Mouse (Mus musculus) stomach, embryonic 16.5 days (tissue): Measurements from ENCODE around the gene Desi2. TPM values are rescaled to one million over a fixed set of nuclear protein-coding genes. Genes with fewer than 3 reads are reported as not detected.
"Not testable (repeated sequence)": the region's sequence is repeated elsewhere in the genome, so short reads cannot be mapped to it uniquely, and the experiment has no call there.

Experiments
- ATAC-seq: fragments of 200-750 bp; cut with Nextera tagmentation; 2 replicates; pipeline ENCODE4 v1.8.0; 2017; ENCODE audit warnings: moderate number of reproducible peaks, moderate TSS enrichment; ENCODE audit not compliant: insufficient read depth, low FRiP score
- H3K27ac ChIP-seq: fragments of 300-500 bp; sonication (generic); 2 replicates; pipeline ENCODE4 v1.5.1; 2014; ENCODE audit warnings: low read length
- H3K27me3 ChIP-seq: fragments of 300-500 bp; sonication (generic); 2 replicates; pipeline ENCODE4 v1.6.1; 2014; ENCODE audit warnings: low read length, control low read depth, mixed read lengths; ENCODE audit not compliant: control insufficient read depth, insufficient read depth
- H3K36me3 ChIP-seq: fragments of 300-500 bp; sonication (generic); 2 replicates; pipeline ENCODE4 v1.6.1; 2014; ENCODE audit warnings: low read length; ENCODE audit not compliant: control insufficient read depth, insufficient read depth
- H3K4me1 ChIP-seq: fragments of 300-500 bp; sonication (generic); 2 replicates; pipeline ENCODE4 v1.6.1; 2014; ENCODE audit warnings: low read length, control low read depth, mixed read lengths; ENCODE audit not compliant: control insufficient read depth, insufficient read depth
- H3K4me2 ChIP-seq: fragments of 300-500 bp; sonication (generic); 2 replicates; pipeline ENCODE4 v1.6.1; 2014; ENCODE audit warnings: low read depth, low read length, mixed read lengths
- H3K4me3 ChIP-seq: fragments of 300-500 bp; sonication (generic); replicated peaks from 2 replicates; pipeline ENCODE4 v1.5.1; 2014; ENCODE audit warnings: mild to moderate bottlenecking, low read length
- H3K9ac ChIP-seq: fragments of 300-500 bp; sonication (generic); 2 replicates; pipeline ENCODE4 v1.6.1; 2014; ENCODE audit warnings: low read length
- H3K9me3 ChIP-seq: fragments of 300-500 bp; sonication (generic); replicated peaks from 2 replicates; pipeline ENCODE4 v1.6.1; 2016; ENCODE audit warnings: low read length, control low read depth; ENCODE audit not compliant: control insufficient read depth
- WGBS: fragments of 180-500 bp; shearing (Covaris S2); extraction: QIAGEN DNeasy Blood & Tissue Kit; methylation state at CpG from one replicate; pipeline ENCODE4 v1.1.7; 2014; 5-methylcytosine and 5-hydroxymethylcytosine counted together
- polyA plus RNA-seq: library from polyadenylated mRNA; unstranded; fragments of >200 nt; fragmentation: Nextera tagmentation; extraction: Ambion mirVana; gene quantifications from 2 replicates; pipeline ENCODE4 v1.2.1, GENCODE M21; 2015

The Desi2 gene
- polyA plus RNA-seq, 1 experiment from 2014 or later: 18.2 TPM

DNA sequence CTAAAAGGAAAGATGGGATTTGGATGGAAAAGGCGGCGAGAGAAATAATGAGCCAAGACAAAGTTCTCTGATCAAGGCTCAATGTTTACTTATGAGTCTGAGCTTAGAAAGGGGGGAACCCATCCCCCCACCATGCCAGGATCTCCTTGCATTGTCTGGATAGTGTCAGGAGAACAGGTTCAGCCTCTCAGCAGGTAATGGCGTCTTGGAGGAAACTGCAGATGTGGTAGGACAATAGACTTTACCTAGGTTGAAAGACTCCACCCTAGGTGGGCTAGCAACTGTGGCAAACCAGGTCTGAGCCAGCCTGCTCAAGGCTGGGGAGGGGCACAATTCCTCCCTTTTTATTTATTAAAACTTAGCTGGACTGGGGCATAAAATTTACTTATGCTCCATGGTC, 96.1 kb downstream of the Desi2 start:
- H3K36me3 ChIP-seq, H3K4me2 ChIP-seq, H3K27me3 ChIP-seq, H3K9ac ChIP-seq, H3K4me3 ChIP-seq, H3K27ac ChIP-seq, H3K9me3 ChIP-seq, H3K4me1 ChIP-seq, ATAC-seq: not testable (repeated sequence)
- WGBS: 80% methylated on average over 3 of the region's 3 CpGs

DNA sequence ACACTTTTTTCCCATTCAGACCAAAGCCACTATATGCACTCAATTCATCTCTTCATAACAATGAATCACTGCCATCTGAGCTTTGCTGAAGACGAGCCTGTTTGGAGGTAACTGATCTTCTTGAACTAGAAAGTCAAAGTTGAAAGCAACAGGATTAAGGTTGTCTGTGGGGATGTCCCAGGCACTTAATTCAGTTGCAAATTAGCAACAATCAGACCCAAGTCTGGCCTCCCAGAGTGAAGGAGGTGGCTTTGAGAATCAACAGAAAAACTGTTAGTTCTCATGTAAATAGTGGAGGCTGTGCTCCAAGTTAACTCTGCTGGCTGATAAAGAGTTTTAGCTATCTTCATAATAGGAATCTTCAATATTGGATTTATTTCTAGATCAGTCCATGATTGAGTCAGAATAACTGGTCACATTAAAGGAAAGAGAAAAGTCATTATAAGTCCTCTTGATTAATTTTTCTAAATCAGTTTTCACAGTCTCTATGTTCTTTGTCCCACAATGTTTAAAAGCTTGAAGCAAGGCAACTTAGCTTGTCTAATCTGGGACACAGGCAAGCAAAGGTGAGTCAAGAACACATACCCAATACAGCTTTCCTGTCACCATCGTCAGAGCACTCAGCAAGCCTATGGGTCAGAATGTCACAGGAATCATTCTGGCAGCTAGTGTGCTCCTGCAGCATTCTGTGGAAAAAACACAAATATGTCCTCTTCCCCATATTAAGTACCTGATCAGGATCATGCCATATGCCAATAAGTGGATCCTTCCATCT, 96.9 kb downstream of the Desi2 start:
- no peak for ATAC-seq
- WGBS: 69% methylated on average over 2 of the region's 2 CpGs
- no peaks in the 10 kb centered on the region for H3K9me3 ChIP-seq
- H3K36me3 ChIP-seq: no peaks in the 10 kb centered on the region
- H3K27ac ChIP-seq: no peak overlapping the region
- no peak overlapping the region for H3K4me2 ChIP-seq
- H3K4me3 ChIP-seq: no peak overlapping the region
- no peak overlapping the region for H3K9ac ChIP-seq
- no peaks in the 10 kb centered on the region for H3K27me3 ChIP-seq
- H3K4me1 ChIP-seq: no peaks in the 10 kb centered on the region

DNA sequence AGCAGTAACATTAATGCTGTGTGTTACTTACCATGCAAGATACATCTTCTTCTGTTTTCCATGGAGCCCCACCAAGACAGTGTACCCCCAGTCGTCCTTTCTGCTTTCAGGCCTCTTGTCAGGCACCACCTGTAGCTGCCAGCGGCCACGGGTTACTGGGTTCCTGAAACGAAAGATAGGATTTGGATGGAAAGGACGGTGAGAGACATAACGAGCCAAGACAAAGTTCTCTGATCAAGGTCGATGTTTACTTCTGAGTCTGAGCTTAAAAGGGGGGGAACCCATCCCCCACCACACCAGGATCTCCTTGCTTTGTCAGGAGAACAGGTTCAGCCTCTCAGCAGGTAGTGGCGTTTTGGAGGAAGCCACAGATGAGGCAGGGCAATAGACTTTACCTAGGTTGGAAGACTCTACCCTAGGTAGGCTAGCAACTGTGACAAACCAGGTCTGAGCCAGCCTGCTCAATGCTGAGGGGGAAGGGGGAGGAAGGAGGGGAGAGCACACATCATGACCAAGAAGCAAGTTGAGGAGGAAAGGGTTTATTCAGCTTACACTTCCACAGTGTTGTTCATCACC, 100.5 kb downstream of the Desi2 start:
- no peaks in the 10 kb centered on the region for H3K36me3 ChIP-seq
- WGBS: 56% methylated on average over 8 of the region's 8 CpGs
- no peaks in the 10 kb centered on the region for H3K4me1 ChIP-seq
- H3K9me3 ChIP-seq: no peaks in the 10 kb centered on the region
- H3K9ac ChIP-seq: no peak overlapping the region
- H3K4me2 ChIP-seq: no peak overlapping the region
- H3K4me3 ChIP-seq: no peak overlapping the region
- ATAC-seq: no peak
- no peak overlapping the region for H3K27ac ChIP-seq
- no peaks in the 10 kb centered on the region for H3K27me3 ChIP-seq

DNA sequence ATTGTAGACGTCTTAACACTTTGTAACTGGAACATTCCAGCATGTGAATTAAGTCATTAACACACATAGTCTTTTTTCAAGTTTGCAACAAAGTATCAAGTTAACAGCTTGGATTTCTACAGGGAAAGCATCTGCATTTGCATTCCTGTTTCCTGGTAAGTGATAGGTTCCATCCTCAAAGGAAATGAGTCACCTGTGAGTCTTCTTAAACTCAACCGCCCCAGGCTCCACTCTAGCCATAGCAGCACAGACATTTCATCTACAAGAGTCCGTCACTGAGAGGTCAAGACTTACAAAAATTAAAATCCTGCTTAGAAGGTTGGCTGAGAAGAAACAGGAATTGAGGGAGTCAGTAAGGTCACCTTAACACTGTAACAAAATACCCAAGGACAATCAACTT, 104.5 kb downstream of the Desi2 start:
- no peaks in the 10 kb centered on the region for H3K36me3 ChIP-seq
- H3K4me3 ChIP-seq: no peak overlapping the region
- no peak overlapping the region for H3K9ac ChIP-seq
- no peak overlapping the region for H3K4me2 ChIP-seq
- H3K27me3 ChIP-seq: no peaks in the 10 kb centered on the region
- no peak overlapping the region for H3K27ac ChIP-seq
- WGBS: 78% methylated on average over 3 of the region's 3 CpGs
- ATAC-seq: no peak
- no peaks in the 10 kb centered on the region for H3K9me3 ChIP-seq
- H3K4me1 ChIP-seq: no peaks in the 10 kb centered on the region

DNA sequence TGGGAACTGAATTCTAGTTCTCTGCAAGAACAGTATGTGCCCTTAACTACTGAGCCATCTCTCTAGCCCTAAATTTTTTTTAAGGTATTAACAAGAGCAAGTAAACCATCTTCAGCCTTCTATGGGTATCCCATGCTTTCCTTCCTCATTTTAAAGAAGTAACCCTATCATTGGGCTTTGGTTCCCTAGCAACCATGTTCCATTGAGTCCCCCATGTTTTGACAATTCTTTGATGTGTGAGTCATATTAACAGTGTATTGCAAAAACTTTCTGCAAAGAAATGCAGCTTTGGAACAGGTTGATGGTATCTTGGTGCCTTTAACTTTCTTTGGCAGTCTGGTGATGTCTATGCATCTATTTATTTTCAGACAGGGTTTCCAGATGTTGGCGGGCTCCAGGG, 106.8 kb downstream of the Desi2 start:
- Histone ChIP-seq H3K4me3 (no peak overlapping the region), H3K9ac (no peak overlapping the region), H3K4me2 (no peak overlapping the region), H3K36me3 (no peaks in the 10 kb centered on the region), H3K9me3 (no peaks in the 10 kb centered on the region), H3K27me3 (no peaks in the 10 kb centered on the region), H3K27ac (no peak overlapping the region), H3K4me1 (no peaks in the 10 kb centered on the region)
- WGBS: 97% methylated on average over 1 of the region's 1 CpGs
- ATAC-seq: no peak

DNA sequence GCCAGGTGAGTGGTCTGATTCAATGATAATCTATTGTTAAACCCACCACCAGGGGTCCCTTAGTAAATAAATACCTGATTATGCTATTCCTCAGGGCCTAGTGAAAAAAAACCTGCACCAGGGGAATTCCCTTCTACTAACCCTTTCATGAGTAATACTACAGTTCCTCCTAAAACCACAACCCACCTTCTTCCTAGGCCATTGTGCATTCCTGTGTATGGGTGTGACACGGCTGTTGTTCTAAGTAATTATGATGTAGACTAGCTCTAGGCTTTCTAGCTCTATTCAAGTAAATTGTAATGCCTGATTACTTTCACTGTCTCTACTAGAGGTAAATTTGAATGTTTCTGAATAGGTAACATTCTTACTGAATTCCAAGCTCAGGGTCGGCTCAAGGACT, 114.0 kb downstream of the Desi2 start:
- 91% methylated on average over 2 of the region's 2 CpGs for WGBS
- H3K36me3 ChIP-seq, H3K27ac ChIP-seq, H3K27me3 ChIP-seq, ATAC-seq, H3K4me1 ChIP-seq, H3K4me2 ChIP-seq, H3K9me3 ChIP-seq, H3K9ac ChIP-seq, H3K4me3 ChIP-seq: not testable (repeated sequence)

DNA sequence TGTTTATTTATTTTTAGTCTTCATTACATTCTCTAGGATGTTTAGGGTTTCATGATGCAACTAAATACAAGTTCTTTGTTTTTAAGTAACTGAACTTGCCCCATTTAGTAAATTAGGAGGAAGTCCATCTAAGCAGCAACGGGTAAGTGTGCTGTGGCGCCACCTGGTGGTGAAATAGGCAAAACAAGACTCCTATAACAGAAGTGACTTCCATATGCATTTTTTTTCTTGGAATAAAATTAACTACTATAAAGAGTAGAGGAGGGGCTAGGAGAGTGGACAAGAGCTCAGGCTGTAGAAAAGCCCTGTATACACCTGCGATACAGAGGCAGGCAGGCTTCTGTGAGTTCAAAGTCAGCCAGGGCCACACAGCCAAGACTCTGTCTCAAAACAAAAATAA, 116.2 kb downstream of the Desi2 start:
- H3K4me3 ChIP-seq: no peak overlapping the region
- no peak overlapping the region for H3K9ac ChIP-seq
- WGBS: 25% methylated on average over 3 of the region's 3 CpGs
- H3K27ac ChIP-seq: no peak overlapping the region
- H3K9me3 ChIP-seq: no peaks in the 10 kb centered on the region
- no peaks in the 10 kb centered on the region for H3K4me1 ChIP-seq
- no peaks in the 10 kb centered on the region for H3K36me3 ChIP-seq
- H3K27me3 ChIP-seq: no peaks in the 10 kb centered on the region
- ATAC-seq: no peak
- H3K4me2 ChIP-seq: no peak overlapping the region

Other genes starting within 250 kb of the Desi2 start
- gene Catspere2, start 204.0 kb upstream of the Desi2 start, polyA plus RNA-seq: 0.25 and 0.42 TPM in 2 replicates
- 107 and 139 TPM in 2 replicates for gene Cox20, start 131.7 kb downstream of the Desi2 start, polyA plus RNA-seq
- 110 and 162 TPM in 2 replicates for gene Hnrnpu, start 150.4 kb downstream of the Desi2 start, polyA plus RNA-seq
- 5.7 and 6.6 TPM in 2 replicates for gene Efcab2, start 218.7 kb downstream of the Desi2 start, polyA plus RNA-seq